Mouse (Mus musculus) E14TG2a.4 (cell line): ENCODE measurements around the gene Hinfp.

ENCODE experiments used
- CTCF ChIP-seq: conservative IDR thresholded peaks from 2 replicates; pipeline ENCODE4 v1.5.1; 2014; ENCODE audit warnings: low read length
- NANOG ChIP-seq: IDR thresholded peaks from 2 replicates; pipeline ENCODE4 v1.6.1; 2014; ENCODE audit warnings: borderline replicate concordance, low read length, mixed read lengths
- POU5F1 ChIP-seq: IDR thresholded peaks from 2 replicates; pipeline ENCODE4 v1.6.1; 2014; ENCODE audit warnings: low read length, borderline replicate concordance

GRCm38 (mm10) chr9:44288959-44289291 lies 16.5 kb downstream of the Hinfp start:
- TF ChIP-seq CTCF: no peak
- no peak for TF ChIP-seq NANOG
- TF ChIP-seq POU5F1: no peak
